Mouse (Mus musculus): Measurements from ENCODE around the gene Med18.

DNA sequence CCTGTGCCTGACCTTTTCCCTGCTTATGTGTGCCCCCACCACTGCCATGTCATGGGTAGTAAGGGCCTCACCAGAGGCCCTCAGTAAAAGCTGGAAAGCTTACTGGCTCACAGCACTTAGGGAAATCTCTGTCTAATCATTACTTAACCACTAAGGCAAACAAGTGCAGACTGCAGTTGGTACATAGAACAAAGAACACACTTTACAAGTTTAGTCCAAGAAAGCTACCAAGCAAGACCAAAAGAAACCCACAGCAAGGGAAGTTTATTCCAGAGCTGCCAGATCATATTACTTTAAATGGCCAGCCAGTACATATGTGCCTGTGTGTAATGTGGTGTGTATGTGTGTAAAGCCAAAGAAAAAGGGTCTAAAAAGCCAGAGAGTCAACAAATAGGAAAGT lies 47.8 kb downstream of the Med18 start:
- TF ChIP-seq CTCF (IDR thresholded peaks at IDR 0.05; ENCODE audit: low read depth, low read length): no peak
- TF ChIP-seq POLR2A (IDR thresholded peaks at IDR 0.05; ENCODE audit: borderline replicate concordance, low read depth, low read length): no peak
